Mouse (Mus musculus) R1 (cell line): Measurements from ENCODE around the gene Ehd3.
A peak's percentile ranks its signal among the peaks of the same experiment; 100 is the strongest.
"Not testable (repeated sequence)": the region's sequence is repeated elsewhere in the genome, so short reads cannot be mapped to it uniquely, and the experiment has no call there.

Source experiments
- DNase-seq: peaks from one replicate; pipeline ENCODE4 v3.0.0-alpha.2; 2018; ENCODE audit warnings: low read depth, low spot score

The Ehd3 gene

DNA sequence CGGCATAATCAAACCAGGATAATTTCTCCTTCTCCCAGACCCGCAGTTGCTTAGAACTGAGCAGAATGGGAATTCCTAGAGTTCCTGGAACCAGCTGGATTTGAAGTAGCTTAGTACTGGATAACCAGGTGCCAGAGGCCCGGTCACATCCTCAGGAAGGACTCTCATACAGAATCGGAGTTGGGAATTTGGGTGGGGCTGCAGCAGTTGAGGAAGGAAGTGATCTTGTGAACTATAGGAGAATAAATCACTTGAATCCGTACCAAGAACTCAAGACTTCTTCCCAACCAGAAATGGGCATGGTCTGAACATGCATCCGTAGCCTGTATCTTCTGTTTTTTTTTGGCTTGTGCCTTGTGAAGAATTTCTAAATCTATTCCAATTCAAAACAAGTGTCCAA, 22.2 kb downstream of the Ehd3 start:
- DNase-seq, result no peak

DNA sequence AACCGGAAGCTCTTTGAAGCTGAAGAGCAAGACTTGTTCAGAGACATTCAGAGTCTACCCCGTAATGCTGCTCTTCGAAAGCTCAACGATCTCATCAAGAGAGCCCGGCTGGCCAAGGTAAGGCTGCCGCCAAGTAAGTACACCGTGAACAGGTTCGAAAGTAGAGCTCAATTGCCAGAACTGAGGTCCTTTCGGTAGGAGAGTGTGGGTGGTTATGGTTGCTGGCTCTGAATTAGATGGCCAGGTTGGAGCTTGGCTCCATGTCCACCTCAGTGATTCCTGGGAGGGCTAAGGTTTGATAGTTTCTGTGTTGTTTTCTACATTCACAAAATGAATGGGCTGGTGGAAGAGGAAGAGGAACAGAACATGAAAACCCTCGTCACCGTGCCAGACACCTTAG, 23.5 kb downstream of the Ehd3 start:
- no peak for DNase-seq

DNA sequence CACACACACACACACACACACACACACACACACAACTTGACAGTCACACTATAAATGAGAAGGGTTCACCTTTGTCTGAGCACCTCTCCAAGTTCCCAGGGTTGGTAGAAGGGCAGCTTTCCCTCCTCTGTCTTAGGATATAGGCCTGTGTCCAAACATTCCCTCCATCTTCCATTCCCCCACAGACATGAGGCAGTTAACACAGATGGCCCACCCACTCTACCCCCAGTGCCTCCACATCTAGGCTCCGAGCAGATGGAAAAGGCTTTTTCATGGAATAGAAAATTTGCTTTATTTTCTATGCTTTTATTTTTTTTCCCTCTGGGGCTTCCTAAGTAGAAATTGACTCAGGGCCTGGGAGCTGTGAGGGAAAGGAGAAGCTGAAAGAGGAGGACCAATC, 26.6 kb downstream of the Ehd3 start:
- no peak for DNase-seq

DNA sequence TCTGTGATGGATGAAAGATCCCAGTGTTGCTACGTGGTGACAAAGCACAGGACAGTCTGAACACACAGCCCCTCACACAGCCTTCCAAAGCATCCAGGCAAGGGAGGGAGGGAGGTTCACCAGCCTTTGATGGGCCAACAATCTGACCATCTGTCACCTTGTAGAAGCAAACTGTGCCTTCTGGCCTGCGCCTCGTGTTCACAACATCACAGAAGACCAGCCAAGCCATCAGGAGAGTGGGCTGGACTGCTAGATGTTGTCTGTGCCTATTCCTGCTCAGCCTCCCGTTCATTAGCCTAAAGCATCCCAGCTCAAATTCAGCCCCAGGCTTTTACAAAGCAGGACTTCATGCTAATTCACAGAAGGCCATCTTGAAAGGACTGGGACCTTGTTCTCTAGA, 27.5 kb downstream of the Ehd3 start:
- DNase-seq, result no peak

DNA sequence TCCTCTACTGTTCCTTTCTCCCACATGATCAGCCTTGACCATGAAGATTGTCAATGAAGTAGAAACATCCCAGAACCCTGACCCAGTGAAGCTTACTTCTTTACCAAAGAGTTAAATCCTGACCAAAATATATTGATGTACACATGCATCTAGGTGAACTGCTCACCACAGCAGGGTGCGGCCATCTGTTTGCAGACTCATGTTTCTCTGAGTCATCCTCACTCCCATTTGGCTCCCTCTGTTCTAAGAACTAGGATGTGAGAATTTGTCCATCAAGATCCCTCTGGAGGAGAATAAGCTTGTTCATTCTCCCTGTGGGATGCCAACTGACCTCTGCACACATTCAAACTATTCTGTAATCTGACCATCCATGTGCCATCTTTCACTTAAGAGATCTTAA, 29.0 kb downstream of the Ehd3 start:
- no peak for DNase-seq

DNA sequence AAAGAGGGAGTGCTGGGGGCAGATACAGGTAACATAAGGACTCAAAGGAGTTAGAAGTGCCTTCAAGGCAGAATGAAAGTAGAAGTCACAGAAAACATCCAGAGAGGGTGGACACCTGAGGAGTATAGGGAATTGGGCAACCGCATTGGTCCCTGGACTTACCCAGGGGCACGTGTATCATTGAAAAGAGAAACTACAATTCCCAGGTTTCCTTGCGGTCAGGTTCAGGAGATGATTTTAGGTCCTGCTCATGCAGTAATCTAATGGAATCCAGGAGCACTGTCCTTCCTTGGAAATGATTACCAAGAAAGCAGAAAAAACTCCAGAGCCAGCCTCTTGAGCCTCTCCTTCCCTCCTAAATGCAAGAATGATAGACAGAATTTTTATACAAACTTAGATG, 29.5 kb downstream of the Ehd3 start:
- no peak for DNase-seq

DNA sequence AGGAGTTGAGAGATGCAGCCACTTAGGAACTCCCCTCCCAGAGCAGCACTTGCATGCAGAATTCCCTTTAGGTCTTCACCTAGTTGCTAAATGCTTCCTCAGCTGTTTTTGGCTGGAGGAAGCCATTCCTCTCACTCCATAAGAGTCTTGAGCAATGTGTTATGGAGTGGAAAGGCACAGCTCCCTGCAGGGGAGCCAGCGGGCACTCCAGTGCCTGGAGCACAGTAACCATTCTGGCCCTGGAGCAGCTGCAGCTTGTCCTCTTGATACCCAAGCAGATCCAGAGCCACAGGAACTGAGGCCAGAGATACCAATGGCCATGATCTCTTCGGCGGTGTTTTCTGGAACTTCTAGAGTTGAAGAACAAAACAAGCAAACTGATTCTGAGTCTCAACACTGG, 32.7 kb downstream of the Ehd3 start:
- no peak for DNase-seq

DNA sequence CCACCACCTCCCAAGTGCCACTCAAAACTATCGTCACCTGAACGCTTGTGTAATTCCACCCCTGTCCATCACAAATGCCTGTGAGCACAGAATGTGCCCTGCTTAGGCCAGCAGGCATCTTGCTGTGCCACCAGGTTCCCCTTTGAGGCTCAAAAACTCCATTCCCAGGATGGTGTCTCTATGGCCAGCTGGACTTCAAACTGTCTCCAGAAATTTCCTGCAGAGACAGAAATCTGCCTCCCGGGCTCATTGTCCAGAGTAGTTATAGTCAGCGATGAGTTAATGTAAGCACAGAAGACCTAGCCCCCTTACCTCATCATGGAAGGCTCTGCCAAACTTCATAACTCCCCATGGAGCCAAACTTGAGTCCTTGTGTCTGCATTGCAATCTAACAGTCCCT, 33.3 kb downstream of the Ehd3 start:
- no peak for DNase-seq

DNA sequence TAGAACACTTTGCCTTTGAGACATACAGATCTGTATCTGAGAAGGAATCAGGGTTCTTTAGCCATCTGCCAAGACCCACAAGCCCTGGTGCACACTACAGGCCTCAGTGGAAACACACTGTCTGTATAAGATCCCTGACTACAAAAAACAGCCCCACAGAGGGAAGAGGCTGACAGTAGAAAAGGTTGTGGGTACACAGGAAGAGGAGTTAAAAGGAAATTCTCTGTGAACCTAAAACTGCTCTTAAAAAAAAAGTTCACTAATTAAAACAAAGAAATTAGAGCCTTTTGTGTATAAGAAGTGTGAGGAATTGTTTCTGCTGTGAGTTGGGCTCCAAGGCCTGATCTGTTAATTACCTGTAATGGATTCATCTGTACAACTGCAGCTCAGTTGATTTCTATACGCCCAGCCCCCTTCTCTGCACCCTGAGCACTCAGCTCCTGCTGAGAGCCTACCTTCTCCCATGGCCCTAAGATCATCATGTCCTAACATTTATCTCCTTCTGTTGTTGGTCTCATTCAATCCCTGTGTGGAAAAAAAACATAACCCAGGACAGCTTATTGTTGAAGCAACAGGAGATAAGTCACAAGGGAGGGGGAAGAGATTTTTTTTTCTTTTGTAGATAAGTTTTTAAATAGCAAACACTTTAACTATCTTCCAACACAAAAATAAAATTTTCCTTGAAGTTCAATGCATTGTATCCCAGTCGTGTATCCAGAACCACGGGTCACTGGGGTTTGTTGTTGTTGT, 35.3 kb downstream of the Ehd3 start:
- DNase-seq, result no peak

DNA sequence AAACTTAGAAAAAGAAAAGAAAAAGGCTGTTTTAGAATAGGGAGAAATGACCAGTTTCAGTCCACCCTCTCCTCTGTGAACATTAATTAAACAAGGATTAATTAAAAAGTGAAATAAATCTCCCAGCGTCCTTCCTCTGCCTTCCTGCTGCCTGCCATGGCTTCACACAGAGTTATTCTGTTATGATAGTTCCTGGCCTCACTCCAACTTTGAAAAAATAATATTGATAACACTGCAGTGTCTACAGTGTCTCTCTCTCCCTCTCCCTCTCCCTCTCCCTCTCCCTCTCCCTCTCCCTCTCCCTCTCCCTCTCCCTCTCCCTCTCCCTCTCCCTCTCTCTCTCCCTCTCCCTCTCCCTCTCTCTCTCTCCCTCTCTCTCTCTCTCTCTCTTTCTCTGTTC, 35.9 kb downstream of the Ehd3 start:
- not testable (repeated sequence) for DNase-seq

DNA sequence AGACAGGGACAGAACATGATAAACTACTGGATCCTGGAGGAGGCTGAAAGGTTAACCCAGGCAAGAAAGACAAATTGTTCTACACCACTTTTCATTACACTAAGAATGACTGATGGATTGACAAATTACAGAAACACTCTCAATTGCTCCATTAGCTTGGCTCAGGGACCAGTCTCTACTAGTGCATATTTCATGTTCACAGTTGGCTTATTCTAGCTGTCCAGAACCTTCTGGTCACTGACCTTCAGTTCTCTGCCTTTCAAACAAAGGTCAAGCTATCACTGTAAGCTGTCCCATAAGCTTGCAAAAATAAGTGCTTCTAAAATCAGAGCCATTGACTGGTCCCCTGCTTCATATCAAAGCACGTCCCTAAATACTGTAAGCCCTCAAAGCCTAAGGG, 39.0 kb downstream of the Ehd3 start:
- DNase-seq, result no peak

DNA sequence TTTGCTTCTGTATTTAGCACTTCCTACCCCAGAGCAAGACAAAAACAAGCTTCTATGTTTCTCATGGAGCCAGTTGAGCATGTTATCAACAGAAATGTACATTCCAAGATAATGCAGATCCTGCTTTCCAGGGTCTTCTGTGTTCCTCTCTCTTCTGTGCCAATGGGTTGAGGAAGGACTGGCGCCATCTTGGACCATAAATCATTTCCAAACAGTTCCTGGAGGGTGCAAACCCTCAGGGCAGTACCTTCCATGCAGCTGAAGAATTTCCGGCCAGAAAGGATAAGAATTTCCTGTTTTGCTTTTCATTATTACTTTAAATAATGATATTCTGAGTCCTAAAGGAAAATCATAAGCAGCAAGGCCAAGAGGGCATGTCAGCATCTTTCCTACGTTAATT, 41.7 kb downstream of the Ehd3 start:
- no peak for DNase-seq

DNA sequence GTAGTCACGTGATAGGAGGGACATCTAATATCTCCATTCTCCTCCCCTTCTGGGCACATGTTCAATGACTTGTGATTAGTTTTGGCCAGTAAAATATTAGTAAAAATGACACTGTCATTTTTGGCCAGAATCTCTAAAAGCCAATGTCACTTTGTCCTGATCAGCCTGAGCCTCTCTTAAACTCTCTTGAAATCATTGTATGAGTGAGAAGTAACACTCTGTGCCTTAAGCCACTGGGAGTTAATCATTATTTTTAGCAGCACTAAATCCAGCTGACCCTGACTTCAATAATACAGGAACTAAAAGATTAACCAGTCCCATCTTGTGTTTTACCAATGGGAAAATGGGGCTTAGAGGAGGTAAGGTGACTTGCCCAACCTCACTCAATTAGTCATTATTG, 43.5 kb downstream of the Ehd3 start:
- no peak for DNase-seq

DNA sequence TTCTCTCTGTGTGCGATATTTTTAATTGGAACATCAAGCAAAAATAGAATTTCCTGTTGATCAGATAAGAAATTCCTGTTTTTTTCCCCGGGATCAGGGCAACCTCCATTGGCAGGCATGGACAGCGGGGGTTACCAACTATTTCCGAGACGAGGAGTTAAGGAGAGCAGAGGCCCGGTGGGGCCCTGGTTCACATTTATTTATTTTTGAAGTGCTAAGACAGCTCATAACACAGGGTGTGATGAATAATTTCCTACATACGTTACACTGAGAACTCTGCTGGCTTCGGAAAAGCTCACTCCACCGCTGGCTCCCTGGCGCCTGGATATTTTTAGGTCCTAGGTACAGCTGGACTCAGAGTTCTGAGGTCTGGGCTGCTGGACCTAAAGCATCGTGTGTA, 49.1 kb downstream of the Ehd3 start:
- DNase-seq, result no peak

DNA sequence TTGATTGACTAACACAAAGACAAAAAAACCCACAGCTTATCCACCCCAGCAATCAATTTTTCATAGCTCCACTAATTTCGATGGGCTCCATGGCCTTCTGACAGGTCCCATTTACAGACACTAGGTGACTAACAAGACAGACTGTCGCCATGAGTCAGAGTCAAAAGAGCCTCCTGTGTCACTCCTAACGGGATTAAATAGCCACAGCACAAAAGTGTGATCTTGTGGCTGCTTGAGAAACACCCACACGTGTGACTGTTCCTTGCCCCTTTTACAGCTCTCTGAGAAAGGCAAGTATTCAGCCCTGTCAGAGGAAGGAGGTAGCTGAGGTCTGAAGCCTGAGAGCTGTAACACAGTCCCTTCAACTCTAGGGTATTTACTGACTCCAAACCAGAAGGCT, 49.8 kb downstream of the Ehd3 start:
- DNase-seq, result no peak

DNA sequence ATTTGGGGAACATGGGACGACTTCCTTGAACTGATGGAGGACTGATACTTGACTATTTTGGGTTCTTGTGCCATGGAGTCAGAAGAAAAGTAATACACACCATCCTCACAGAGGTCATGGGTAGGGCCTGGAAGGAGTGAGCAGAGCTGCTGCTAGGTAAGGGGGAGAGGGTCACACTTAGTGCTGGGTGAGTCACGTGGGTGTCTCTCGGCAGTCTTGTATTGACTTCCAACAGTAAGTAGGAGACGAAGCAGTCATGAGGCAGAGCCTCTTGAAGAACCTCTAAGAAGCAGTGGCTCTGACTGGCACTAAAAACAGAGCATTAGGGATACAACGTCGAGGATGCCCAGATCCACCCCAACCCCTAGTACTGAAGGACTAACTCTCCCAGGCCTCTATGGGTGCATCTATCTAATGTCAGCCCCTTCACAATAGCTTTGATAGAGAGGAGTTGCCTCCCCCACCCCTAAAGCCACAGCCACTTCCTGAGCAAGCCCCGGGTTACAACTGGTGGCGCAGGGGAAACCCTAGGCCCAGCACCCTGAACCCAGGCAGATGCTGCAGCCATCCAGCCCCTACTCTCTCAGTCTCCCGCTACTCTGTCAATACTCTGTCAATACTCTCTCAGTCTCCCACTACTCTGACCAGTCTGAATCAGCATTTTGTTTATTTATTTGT, 65.2 kb downstream of the Ehd3 start:
- no peak for DNase-seq

DNA sequence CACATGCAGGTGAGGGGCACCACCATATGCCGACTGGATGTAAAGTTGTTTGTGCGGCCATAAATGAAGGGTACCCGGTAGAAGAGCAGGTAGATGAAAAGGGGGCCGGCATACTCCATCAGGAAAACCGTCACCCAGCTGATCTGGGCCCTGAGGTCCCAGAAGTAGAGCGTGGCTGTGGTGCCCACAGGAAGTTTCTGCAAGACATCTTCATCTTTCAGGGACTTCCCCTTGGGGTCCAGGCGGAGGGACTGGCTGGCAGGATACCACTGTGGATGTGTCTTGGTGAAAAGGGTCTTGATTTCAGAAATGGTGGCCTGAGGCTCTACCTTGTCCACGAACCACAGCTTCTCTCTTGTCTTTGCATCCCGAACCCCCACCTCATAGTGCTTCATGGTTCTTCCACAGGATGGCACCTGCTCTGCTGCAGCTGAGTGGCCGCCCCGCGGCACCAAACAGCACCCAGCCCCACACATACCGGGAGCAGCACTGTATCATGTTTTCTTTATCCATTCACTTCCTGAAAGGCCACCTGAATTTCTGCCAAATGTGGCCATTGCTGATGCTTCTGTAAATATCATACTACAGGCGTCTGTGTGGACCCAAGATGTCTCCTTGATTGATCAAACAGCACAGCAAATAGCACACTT, 67.1 kb downstream of the Ehd3 start:
- no peak for DNase-seq

DNA sequence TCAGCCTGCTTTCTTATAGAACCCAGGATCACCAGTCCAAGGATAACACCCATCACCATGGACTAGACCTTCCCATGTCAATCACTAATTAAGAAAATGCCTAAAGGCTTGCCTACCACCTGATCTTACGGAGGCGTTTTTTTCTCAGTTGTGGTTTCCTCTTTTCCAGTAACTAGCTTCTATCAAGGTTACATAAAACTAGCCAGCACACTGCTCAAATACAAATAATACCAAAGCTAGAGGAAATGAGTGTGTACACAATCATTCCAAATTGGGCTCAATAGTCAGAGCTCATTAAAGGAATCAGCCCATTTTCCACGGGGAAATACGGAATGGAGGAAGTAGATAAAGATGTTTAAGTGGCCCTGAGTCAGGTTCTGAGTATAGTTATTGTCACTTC, 71.3 kb downstream of the Ehd3 start:
- DNase-seq, result no peak

DNA sequence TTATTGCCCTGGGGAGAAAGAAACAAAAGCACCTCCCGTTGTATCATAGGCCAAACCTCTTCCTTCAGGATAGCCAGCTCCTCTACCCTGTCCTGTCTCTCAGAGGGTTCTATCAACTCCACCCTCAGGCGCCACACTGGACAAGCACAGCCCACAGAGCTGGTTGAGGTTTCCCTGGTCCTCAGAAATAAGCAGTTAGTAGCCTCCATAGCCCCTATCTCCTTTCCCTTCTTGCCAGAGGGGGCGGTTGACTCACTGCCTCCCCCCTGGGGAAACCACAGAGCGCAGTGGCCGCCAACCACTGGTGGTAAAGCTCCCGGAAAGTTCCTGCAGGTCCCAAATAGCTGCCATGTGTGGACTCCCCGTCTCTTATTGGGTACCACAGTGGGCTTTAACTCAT, 71.7 kb downstream of the Ehd3 start:
- DNase-seq, result no peak

DNA sequence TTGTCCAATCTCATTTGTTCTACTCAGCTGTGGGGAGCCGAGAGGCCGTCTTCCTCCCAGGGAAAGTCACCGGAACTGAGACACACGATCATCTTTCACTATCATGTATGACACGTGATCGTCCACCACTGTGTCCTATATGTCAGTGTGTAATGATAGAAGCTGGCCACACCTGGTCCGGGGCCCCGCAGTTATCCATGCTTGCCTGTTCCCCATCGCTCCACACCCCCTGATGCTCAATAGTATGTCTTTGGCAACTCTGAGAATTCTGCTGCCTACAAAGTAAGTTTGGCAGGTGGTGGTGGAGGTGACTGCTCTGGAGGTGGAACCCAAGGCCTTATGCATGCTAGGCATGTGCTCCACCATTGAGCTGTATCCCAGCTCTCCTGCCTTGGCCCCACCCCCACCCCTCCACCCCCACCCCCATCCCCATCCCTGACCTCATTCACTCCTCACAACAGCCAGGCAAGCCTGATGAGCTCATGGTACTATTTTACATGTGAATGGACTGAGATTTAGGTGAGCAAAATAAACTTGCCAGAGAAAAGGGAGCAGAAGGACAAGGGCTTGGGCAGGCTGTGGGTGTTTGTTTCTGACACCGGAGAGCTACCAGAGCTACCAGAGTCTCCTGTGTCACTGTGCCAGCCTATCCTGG, 75.5 kb downstream of the Ehd3 start:
- DNase-seq, result peak; percentile 58

DNA sequence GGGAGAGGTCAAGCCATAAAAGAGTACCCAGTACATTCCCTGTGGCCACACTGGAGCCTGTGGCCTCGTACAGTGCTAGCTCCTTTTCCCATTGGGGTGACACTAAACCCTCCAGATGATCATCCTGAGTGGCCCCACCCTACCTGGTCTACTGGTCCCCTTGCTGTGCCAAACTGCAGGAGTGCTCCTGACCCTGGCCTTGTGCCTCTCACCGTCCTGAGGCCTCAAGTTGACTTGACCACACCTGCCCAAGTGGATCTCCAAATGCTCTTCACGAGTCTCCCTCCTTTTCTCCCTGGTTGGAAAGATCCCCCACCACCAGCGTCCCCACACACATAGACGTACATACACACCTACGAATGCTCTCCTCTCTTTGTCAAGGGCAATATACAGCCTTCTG, 76.4 kb downstream of the Ehd3 start:
- DNase-seq, result no peak

DNA sequence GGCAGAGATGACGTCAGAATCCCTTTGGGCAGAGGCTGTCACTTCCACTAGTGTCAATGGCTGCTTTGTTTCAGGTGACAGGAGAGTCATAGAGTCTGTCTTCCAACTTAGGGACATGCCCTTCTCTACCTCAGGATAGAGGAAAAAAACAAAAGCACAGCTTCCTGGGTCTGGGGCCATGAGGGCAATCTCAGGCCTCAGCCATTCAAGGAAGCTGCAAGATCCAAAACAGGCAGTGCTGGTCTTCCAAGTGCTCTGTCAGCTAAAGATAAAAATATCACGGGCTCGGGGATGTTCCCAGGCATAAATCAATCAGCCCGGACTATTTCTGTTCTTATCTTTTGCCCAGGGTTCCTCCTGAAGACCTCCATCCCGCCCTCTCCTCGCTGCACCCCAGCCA, 77.4 kb downstream of the Ehd3 start:
- DNase-seq, result no peak
